ENCODE assay signal across 13 mouse cellular contexts in genomic region chr6:51720705-51721104, GRCm38 (mm10).
DNase-seq lines count a peak whose midpoint lies in the region; ATAC-seq and TF ChIP-seq lines count a peak whose summit lies in the region.
"Had no signal": no experiment of that assay in that cellular context is flagged by ENCODE, and none has a peak within 500 bp of the region (broad histone marks: within the 10 kb centered on the region; RNA-seq: fewer than 3 reads in every experiment).

No protein-coding gene starts in this region.

- H3K9me3 ChIP-seq in intestine, embryonic 16.5 days (ENCODE audit: control insufficient read depth, low read length) = no peaks in the 10 kb centered on the region
- H3K9me3 ChIP-seq in midbrain, postnatal 0 days (ENCODE audit: low read length) = no peaks in the 10 kb centered on the region
- H3K9me3 ChIP-seq: embryonic facial prominence, embryonic 10.5 days; midbrain, embryonic 12.5 days had no signal

- TF ChIP-seq CTCF in midbrain, postnatal 0 days (IDR thresholded peaks at IDR 0.05) = no peak

- no peak overlapping the region for H3K27ac ChIP-seq in intestine, embryonic 16.5 days (ENCODE audit: low read length)
- H3K27ac ChIP-seq in midbrain, postnatal 0 days (ENCODE audit: low read depth, low read length) = no peak overlapping the region
- H3K27ac ChIP-seq: embryonic facial prominence, embryonic 10.5 days; heart, adult 2 months; midbrain, embryonic 12.5 days had no signal

- H3K4me1 ChIP-seq in intestine, embryonic 16.5 days (ENCODE audit: control insufficient read depth, insufficient read depth, low read length) = no peaks in the 10 kb centered on the region
- H3K4me1 ChIP-seq in midbrain, postnatal 0 days (ENCODE audit: insufficient read depth, low read length) = no peaks in the 10 kb centered on the region

- no peak overlapping the region for H3K9ac ChIP-seq in intestine, embryonic 16.5 days (ENCODE audit: low read depth, low read length)
- no peak overlapping the region for H3K9ac ChIP-seq in midbrain, postnatal 0 days (replicated peaks; ENCODE audit: low read length, poor library complexity, severe bottlenecking)
- H3K9ac ChIP-seq: forebrain, postnatal 0 days; midbrain, embryonic 12.5 days had no signal

- peak; percentile 97 for ATAC-seq in intestine, embryonic 16.5 days
- no peak for ATAC-seq in midbrain, postnatal 0 days (ENCODE audit: low FRiP score)
- no peak for ATAC-seq in monocyte, adult 5-6 weeks (replicated peaks; ENCODE audit: insufficient number of reproducible peaks, low FRiP score, low TSS enrichment, poor library complexity, severe bottlenecking)
- ATAC-seq: forebrain, postnatal 0 days; hindbrain, embryonic 16.5 days had no signal

- no peaks in the 10 kb centered on the region for H3K36me3 ChIP-seq in intestine, embryonic 16.5 days (ENCODE audit: control insufficient read depth, insufficient read depth, low read length)
- no peaks in the 10 kb centered on the region for H3K36me3 ChIP-seq in midbrain, postnatal 0 days (ENCODE audit: insufficient read depth, low read length)
- H3K36me3 ChIP-seq: embryonic facial prominence, embryonic 10.5 days; midbrain, embryonic 12.5 days had no signal

- no peak overlapping the region for H3K4me2 ChIP-seq in intestine, embryonic 16.5 days (ENCODE audit: low read depth, low read length)
- H3K4me2 ChIP-seq in midbrain, postnatal 0 days (ENCODE audit: low read depth, low read length, poor library complexity, severe bottlenecking) = no peak overlapping the region
- H3K4me2 ChIP-seq: midbrain, embryonic 12.5 days had no signal

- 47% methylated on average over 7 of the region's 7 CpGs for WGBS in intestine, embryonic 16.5 days
- WGBS in midbrain, postnatal 0 days = 77% methylated on average over 7 of the region's 7 CpGs

- no peak overlapping the region for H3K4me3 ChIP-seq in intestine, embryonic 16.5 days (ENCODE audit: low read length)
- no peak overlapping the region for H3K4me3 ChIP-seq in midbrain, postnatal 0 days (ENCODE audit: low read depth, low read length)
- H3K4me3 ChIP-seq: embryonic facial prominence, embryonic 10.5 days; heart, adult 2 months; midbrain, embryonic 12.5 days had no signal

- H3K27me3 ChIP-seq in intestine, embryonic 16.5 days (replicated peaks; ENCODE audit: control insufficient read depth, insufficient read depth, low read length) = no peaks in the 10 kb centered on the region
- no peaks in the 10 kb centered on the region for H3K27me3 ChIP-seq in midbrain, postnatal 0 days (ENCODE audit: insufficient read depth, low read length)
- H3K27me3 ChIP-seq: midbrain, embryonic 12.5 days had no signal

- peak; percentile 42 for DNase-seq in adrenal gland, adult 8-10 months
- peak; percentile 34 to 63 for DNase-seq in kidney, postnatal 4 days
- peak; percentile 38 for DNase-seq in lung, postnatal 25 days (ENCODE audit: low spot score)
- no peak for DNase-seq in midbrain, postnatal 0 days (ENCODE audit: low spot score)
- DNase-seq in retina, embryonic 14.5 days (ENCODE audit: low spot score) = no peak
- DNase-seq in heart, adult 8-10 months (ENCODE audit: low spot score) = no peak
- DNase-seq: forebrain, postnatal 0 days had no signal

Comparison
In these comparisons a context has a peak if more than half of its experiments do, and no peak if none do; other contexts are left out.
1. DNase-seq: peak in adrenal gland, adult 8-10 months (single experiment), kidney, postnatal 4 days (2 of 2) and lung, postnatal 25 days (single experiment); none in midbrain, postnatal 0 days (single experiment), retina, embryonic 14.5 days (single experiment) and heart, adult 8-10 months (single experiment).